Mouse (Mus musculus) kidney, adult 18-20 months (tissue): ENCODE data around the gene Ttn.

Experiments
- DNase-seq: peaks from one replicate; pipeline ENCODE4 v3.0.0; 2021

The Ttn gene

GRCm38 (mm10) chr2:76695290-76695689 is 287.1 kb downstream of the Ttn start:
- no peak for DNase-seq

DNA sequence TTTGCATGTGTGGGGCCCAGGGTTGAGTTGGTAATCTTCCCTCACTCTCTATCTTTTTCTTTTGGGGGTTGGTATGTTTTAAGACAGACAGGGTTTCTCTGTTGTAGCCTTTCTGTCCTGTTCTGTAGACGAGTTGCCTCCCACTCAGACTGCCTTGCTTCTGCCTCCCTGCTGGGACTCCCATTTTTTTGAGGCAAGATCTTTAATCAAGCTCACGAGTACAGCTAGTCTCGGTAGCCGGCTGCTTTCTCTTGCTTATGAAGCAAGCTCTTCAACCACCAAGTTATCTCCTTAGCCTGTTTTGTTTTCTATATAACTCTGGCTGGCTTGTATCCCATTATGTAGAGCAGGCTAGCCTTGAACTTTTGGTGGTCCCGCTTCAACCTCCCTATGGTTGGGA is 288.6 kb downstream of the Ttn start:
- DNase-seq: no peak

- DNase-seq: peak; percentile 60
Measured at GRCm38 (mm10) chr2:76690436-76691204, 291.7 kb downstream of the Ttn start.

GRCm38 (mm10) chr2:76688162-76688561 is 294.2 kb downstream of the Ttn start:
- DNase-seq: no peak

- DNase-seq: no peak
Measured at GRCm38 (mm10) chr2:76687608-76688007, 294.7 kb downstream of the Ttn start.

DNA sequence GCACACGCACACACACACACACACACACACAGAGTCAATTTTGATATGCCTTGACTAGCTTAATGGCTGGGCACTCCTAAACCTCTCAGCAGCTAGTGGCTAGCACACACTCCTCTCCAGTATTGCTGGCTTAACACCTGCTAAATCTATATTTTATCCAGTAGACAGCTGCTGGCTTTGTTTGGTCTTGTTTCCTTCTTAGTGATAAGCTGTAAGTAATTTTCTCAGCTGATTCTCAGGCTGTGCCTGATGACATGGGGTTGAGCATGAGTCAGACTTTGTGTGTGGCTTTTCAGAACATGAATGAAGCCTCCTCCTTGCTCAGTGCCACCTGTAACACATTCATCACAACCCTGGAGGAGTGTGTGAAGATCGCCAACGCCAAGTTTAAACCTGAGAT is 295.4 kb downstream of the Ttn start:
- DNase-seq: no peak

- no peak for DNase-seq
Measured at GRCm38 (mm10) chr2:76682301-76682700, 300.0 kb downstream of the Ttn start.

DNA sequence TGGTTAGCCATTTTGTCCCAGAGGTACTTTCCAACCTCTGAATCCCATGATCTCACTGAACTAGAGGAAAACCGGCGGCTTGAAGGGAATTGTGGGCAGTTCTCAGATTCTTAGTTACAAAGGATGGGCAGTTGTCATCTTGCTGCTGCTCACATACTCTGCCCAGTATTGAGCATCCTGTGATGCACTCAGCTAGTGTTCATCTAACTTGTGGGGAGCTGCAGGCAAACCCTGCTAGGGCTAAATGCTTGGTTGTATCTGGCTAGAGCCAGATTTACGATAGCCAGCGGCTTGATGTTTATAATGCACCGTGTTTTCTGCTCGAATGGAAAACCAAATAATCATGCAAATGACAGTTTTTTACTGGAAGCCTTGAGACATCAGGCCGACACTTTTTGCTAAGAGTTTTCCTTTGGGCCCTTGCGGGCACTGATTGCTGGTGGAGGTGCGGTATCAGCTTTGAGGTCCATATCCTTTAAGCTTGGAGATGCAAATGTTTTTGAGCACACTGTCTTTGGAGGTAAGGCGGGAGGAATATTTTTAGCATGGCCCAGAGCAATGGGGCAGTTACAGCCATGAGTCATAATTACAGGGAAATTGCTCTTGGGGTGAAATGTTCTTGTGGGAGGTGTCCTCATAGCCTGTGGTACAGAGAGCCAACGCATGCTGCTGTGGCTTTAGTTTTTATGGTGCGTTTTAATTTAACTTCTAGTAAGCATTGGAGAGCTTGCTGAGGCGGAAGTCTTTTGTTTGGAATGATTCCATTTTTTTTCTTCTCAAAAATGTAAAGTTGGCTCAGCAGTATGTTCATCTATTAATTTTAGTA is 305.7 kb downstream of the Ttn start:
- no peak for DNase-seq

DNA sequence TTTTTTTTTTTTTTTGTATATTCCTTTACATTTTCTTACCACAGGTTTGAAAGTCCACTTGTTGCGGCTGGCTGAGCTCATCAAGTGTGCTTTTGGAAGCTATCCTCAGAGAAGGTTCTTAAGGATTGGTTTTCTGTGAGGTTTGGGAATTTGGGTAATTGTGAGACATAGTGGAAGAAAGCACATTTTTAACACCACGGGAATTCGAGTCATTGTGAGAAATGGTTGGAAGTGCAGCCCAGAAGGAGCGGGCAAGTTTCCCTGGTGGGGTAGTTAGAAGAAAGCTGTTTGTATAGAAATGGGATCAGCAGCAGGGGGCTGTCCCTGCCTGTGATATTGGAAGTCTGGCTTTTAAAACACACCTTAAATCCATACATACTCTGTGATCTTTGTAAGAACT is 306.4 kb downstream of the Ttn start:
- DNase-seq: no peak

DNA sequence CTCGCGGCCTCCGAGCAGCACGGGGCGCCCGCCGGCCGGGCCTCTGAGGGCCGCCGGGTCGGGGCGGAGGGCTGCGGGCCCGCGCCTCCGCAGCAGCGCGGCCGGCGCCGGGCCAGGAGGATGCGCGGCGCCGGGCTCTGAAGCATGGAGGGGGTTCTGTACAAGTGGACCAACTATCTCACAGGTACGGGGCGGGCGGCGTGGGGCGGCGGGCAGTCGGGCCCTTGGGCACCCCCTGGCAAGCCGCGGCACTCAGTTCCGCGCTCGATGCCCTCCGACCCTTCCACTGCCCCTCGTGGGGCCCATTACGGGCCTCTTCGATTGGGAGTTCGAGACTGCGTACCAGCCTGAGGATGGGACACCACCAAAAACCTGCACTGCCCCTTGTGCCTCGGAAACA is 306.9 kb downstream of the Ttn start:
- DNase-seq: no peak

- DNase-seq: peak; percentile 87
Measured at GRCm38 (mm10) chr2:76674725-76675427, 307.5 kb downstream of the Ttn start, which contains the start of gene Plekha3. TSS of gene Plekha3 (plus strand) at chr2:76675281.

DNA sequence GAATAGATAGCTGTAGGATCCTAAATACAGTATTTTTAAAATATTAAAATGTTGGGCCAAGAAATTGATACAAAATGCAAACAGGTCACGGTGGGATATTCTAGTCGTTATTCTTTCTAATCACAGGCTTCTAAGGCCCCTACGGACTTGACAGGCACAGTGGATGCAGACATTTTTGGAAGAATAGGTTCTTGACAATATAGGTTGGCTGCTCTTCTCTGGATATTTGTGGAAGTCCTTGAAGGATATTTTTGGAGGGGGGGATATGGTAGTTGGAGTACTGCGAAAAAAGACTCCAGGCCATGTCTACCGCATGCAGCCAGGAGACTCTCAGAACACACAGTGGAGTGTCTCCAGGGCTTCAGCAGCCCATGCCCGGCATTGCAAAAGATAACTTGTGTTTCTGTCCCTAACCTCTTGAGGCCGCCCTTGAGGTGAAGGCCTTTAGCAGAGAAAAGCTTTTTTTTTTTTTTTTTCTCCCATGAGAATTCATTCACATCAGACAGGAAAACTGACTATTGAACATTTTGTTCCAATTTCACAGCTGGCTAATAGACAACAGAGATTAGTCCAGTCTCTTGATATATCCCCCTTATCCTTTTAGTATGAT is 308.8 kb downstream of the Ttn start:
- DNase-seq: peak; percentile 58

GRCm38 (mm10) chr2:76672966-76673392 is 309.4 kb downstream of the Ttn start, which contains the start of gene Fkbp7:
TSS of gene Fkbp7 (minus strand) at chr2:76673116.
- peak; percentile 92 for DNase-seq

DNA sequence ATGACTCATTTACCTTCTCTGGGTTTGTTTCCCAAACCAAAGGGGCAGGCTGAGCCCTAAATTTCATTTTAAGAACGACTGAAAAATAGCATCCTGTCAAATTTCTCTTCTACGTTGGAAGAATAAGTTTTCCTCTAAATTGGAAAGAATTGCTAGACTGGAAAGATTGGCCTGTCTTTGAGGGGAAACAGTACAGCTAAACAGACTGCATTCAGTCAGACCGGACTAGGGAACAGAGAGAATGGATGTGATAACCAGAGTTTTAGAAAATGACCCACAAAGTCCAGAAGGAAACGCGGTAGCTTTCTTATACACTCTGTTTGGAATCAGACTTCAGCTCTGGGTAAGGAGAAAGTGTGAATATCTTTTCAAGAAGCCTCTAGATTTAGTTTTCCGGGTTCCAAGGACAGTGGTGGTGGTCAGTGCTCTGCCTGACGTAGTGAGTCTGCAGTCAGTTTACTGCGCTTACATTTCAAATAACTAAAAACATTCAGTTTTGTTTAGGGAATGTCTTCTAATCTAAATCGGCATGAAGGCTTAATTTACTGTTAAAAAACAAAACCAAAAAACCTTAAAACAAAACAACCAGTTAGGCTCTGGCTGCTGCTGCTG is 310.1 kb downstream of the Ttn start:
- DNase-seq: no peak

DNA sequence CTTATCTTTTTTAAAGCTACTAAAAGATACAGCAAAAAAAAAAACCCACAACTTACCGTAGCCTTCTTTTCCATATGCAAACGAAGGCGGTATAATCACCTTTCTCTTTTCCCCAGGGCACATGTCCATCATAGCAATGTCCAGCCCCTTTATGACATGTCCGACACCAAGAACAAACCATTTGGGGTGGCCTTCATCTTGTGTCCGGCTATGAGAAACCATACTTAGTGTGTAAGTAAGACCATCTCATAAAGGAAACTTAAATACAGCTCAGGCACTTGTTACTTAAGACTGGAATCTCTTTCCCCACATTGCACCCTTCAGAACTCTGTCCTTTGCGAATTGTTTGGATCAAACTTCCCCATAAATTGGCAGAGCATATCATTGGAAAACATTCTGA is 310.7 kb downstream of the Ttn start:
- DNase-seq: no peak

- no peak for DNase-seq
Measured at GRCm38 (mm10) chr2:76667200-76667599, 315.1 kb downstream of the Ttn start.

GRCm38 (mm10) chr2:76665531-76665930 is 316.8 kb downstream of the Ttn start:
- no peak for DNase-seq

GRCm38 (mm10) chr2:76659419-76659818 is 322.9 kb downstream of the Ttn start:
- DNase-seq: no peak

DNA sequence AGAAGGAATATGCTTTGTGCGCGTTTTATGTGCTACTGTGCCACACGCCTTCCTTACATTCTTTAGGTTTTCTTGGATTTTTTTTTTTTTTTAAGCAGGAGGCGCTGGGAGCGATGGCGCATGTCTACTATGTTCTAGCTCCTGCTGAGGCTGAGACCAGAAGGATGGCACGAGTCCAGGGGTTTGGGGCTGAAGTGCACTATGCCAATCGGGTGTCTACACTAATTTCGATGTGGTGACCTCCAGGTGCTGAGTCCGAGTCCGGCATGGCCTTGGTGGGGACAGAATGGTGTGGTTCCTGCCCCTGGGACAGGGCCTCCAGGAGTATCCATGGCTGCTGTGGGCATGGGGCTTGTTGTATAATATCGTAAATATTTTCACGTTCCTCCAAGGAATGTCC is 323.8 kb downstream of the Ttn start:
- no peak for DNase-seq

DNA sequence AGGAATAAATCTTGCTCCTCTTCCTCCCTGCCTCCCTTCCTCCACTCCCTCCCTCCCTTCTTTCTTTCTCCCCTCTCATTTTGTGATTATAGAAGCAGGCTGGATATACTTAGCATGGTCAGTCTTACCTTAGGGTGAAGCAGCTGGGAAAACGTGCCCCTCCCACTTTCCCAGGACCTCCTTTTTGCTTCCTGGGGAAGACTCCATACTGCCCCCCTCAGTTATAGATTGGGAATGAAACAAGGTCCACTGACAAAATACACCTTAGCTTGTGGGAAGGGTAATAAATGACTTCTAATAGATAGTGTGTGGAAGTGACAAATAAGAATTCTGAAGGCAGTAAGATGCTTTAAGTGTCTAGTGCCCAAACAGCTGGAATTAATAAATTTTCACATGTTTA is 326.4 kb downstream of the Ttn start:
- no peak for DNase-seq

- no peak for DNase-seq
Measured at GRCm38 (mm10) chr2:76655444-76655843, 326.9 kb downstream of the Ttn start.

GRCm38 (mm10) chr2:76654646-76655045 is 327.7 kb downstream of the Ttn start:
- DNase-seq: no peak
